Mouse (Mus musculus) spleen, adult 2 months (tissue): ENCODE measurements at regions not wholly inside any gene's neighbourhood (a gene's known extent, or its start where the extent isn't known, plus 50 kb on each side); places are given as distances from the start of the nearest gene placed in this dataset.

Experiments used
- DNase-seq, 2 experiments: peaks; one replicate each; pipeline versions ENCODE4 v3.0.0 to v3.0.0-alpha.2; 2012 to 2021; ENCODE audit warnings: low spot score in 2 of 2, low read depth in 1 of 2
- H3K27ac ChIP-seq: fragments of 200-500 bp; 2 replicates; pipeline ENCODE4 v1.5.1; 2012; ENCODE audit warnings: low read length, inconsistent platforms; ENCODE audit not compliant: insufficient read depth
- H3K27me3 ChIP-seq: fragments of 200-500 bp; 2 replicates; pipeline ENCODE4 v1.6.1; 2012; ENCODE audit warnings: mild to moderate bottlenecking, moderate library complexity, low read length, inconsistent platforms; ENCODE audit not compliant: control insufficient read depth, insufficient read depth
- H3K36me3 ChIP-seq: fragments of 200-500 bp; 2 replicates; pipeline ENCODE4 v1.6.1; 2012; ENCODE audit warnings: mild to moderate bottlenecking, low read length, inconsistent platforms; ENCODE audit not compliant: control insufficient read depth, insufficient read depth
- H3K4me1 ChIP-seq: fragments of 200-500 bp; 2 replicates; pipeline ENCODE4 v1.6.1; 2011; ENCODE audit warnings: inconsistent platforms; ENCODE audit not compliant: control insufficient read depth, insufficient read depth, insufficient read length
- H3K4me3 ChIP-seq: fragments of 200-500 bp; 2 replicates; pipeline ENCODE4 v1.5.1; 2011; ENCODE audit warnings: mild to moderate bottlenecking, inconsistent platforms; ENCODE audit not compliant: insufficient read depth, insufficient read length; ENCODE audit errors: extremely low read depth
- CTCF ChIP-seq: fragments of 200-500 bp; IDR thresholded peaks from 2 replicates; pipeline ENCODE4 v1.5.1; 2011; ENCODE audit warnings: mild to moderate bottlenecking, inconsistent platforms; ENCODE audit not compliant: insufficient read depth, insufficient read length, insufficient replicate concordance; ENCODE audit errors: extremely low read depth
- POLR2A ChIP-seq: fragments of 200-500 bp; IDR thresholded peaks from 2 replicates; pipeline ENCODE4 v1.6.1; 2011; ENCODE audit warnings: low read depth, low read length, inconsistent platforms
- WGBS: fragments of 180-500 bp; shearing (Covaris S2); methylation state at CpG from one replicate; pipeline ENCODE4 v1.1.7; 2018; 5-methylcytosine and 5-hydroxymethylcytosine counted together

DNA sequence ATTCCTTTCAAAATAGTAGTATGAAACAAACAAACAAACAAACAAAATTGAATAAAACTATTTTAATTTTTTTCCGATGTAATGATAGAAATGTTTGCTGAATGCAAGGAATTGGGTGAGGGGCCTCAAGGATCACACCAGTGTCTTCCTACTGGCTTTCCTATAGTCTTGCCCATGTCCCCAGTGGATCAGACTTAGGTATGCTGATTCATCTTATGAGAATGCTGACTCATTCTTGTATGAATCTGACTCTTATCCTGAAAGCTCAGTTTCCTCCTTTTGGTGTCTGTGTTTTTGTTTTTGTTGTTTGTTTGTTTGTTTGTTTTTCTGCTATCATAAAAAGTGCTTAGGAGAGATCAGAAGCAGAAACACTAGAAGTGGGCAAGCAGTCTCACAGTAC lies 491.7 kb upstream of the Marcks start:
- Histone ChIP-seq H3K4me1 (no peaks in the 10 kb centered on the region), H3K27ac (no peak overlapping the region), H3K27me3 (no peaks in the 10 kb centered on the region), H3K4me3 (no peak overlapping the region), H3K36me3 (no peaks in the 10 kb centered on the region)
- TF ChIP-seq POLR2A: no peak
- no peak for TF ChIP-seq CTCF
- 92% methylated on average over 1 of the region's 1 CpGs for WGBS
- no peak for DNase-seq

DNA sequence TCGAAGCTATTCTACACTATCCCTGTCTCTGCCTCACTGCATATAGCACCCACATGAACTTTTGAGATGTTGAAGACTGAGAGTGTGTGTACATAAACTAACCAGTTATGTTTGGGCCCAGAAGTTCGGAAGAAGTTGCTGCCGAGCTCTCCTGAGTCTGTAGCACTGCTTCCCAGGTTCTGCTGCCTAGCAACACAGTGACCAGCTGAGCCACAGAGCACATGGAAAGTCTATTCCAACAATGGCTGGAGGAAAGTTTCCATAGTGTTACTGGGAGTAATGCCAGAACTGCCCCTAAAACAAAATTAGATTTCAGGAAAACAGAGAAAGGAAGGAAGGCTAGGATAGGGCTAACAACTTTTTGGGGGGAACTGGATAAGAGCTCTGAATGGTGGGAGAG lies 489.2 kb upstream of the Marcks start:
- no peaks in the 10 kb centered on the region for H3K36me3 ChIP-seq
- TF ChIP-seq CTCF: no peak
- TF ChIP-seq POLR2A: no peak
- H3K27ac ChIP-seq: no peak overlapping the region
- no peak overlapping the region for H3K4me3 ChIP-seq
- no peaks in the 10 kb centered on the region for H3K4me1 ChIP-seq
- no peak for DNase-seq
- 87% methylated on average over 3 of the region's 3 CpGs for WGBS
- no peaks in the 10 kb centered on the region for H3K27me3 ChIP-seq

DNA sequence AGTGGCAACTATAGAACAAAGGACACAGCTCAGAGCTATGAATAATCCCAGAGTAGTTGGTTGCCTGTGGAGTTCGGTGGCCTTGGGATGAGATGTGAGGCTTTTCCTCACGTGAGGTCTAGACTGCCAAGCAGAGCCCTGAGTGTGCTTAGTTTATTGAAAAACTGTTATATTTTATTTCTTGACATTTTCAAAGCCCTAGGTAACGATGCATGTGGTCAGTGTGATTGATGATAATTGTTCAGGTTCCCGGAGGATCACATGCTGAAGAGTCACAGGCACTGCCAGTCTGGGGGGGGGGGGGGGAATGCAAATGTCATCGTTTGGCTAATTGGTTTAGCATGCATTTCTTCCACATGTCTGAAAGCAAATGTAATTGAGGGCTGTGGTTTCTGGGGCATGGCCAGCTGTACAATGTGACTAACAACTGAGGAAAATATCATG lies 488.1 kb upstream of the Marcks start:
- TF ChIP-seq POLR2A (no peak), CTCF (no peak)
- H3K27me3 ChIP-seq: no peaks in the 10 kb centered on the region
- no peak overlapping the region for H3K27ac ChIP-seq
- WGBS: 81% methylated on average over 5 of the region's 5 CpGs
- H3K36me3 ChIP-seq: no peaks in the 10 kb centered on the region
- no peak for DNase-seq
- H3K4me1 ChIP-seq: no peaks in the 10 kb centered on the region
- no peak overlapping the region for H3K4me3 ChIP-seq

DNA sequence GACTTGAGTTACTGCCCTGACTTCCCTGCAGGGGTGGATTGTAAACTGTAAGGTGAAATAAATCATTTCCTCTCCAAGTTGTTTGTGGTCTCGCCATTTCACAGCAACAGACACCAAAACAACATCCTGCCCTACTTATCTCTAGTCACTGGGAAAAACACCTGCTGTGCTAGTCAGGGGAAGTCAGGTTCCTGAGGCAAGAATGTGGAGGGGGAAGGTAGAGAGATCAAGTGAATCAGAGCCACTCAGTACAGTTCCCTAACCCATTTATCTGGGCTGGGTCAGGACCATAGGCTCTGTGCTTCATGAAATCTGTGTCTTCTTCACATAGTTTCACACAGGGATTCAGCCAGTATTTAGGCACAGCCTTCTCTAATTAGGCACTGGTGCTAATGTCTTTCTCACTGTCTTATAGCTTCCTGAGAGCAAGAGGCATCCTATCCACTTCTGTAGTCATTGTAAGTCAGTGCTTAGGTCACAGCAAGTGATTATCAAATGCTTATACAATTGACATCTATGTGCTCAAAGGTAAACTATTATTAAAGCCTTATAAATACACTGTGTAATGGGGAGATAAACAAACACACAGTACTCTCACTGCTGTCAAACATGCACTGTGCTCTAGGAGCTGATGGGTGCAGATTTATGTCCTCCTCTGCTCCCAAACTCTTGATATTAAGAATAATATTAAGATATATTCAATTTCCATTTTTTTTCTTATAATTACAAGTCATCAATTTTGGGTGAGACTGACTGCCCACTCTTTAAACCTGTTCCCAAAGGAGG lies 487.4 kb upstream of the Marcks start:
- H3K27me3 ChIP-seq: no peaks in the 10 kb centered on the region
- H3K36me3 ChIP-seq: no peaks in the 10 kb centered on the region
- no peak for DNase-seq
- H3K4me3 ChIP-seq: no peak overlapping the region
- H3K4me1 ChIP-seq: no peaks in the 10 kb centered on the region
- 35% methylated on average over 1 of the region's 1 CpGs for WGBS
- no peak overlapping the region for H3K27ac ChIP-seq
- TF ChIP-seq CTCF (no peak), POLR2A (no peak)

DNA sequence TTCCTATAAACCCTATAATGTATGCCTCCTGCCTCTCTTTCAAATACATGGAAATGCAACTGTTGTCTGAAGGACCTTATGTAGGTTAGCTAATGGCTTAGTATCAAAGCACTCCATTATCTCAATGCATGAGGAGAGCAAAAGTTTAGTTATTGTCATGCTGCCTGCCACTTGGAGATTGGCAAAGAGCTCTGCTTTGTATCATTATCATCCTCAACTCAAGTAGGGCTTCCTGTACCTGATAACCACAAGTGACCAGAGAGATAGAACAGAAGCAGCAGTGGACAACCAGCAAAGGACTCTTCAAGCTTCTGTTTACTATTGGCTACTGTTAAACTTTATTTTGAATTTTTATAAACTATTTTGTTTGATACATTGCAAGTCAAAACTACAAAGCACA lies 484.3 kb upstream of the Marcks start:
- H3K27me3 ChIP-seq: no peaks in the 10 kb centered on the region
- H3K4me1 ChIP-seq: no peaks in the 10 kb centered on the region
- DNase-seq: no peak
- no peak for TF ChIP-seq POLR2A
- no peak for TF ChIP-seq CTCF
- H3K36me3 ChIP-seq: no peaks in the 10 kb centered on the region
- H3K4me3 ChIP-seq: no peak overlapping the region
- H3K27ac ChIP-seq: no peak overlapping the region

DNA sequence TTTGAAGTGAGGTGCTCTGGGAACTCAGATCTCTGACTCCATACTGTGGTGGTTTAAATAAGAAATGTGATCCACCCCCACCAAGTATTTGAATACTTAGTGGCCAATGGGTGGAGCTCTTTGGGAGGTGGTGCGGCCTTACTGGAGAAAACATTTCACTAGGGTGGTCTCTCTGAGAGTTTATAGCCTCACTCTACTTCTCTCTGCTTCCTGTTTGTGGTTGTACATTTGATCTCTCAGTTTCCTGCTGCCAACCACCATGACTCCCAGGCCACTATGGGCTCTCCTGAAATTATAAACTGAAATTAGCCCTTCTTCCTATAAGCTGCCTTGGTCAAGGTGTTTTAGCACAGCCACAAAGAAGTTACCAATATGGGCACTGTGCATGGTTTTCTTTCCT lies 479.9 kb upstream of the Marcks start:
- TF ChIP-seq POLR2A (no peak), CTCF (no peak)
- Histone ChIP-seq H3K4me3 (no peak overlapping the region), H3K4me1 (no peaks in the 10 kb centered on the region), H3K27me3 (no peaks in the 10 kb centered on the region), H3K27ac (no peak overlapping the region), H3K36me3 (no peaks in the 10 kb centered on the region)
- no peak for DNase-seq
- WGBS: 28% methylated on average over 1 of the region's 1 CpGs

DNA sequence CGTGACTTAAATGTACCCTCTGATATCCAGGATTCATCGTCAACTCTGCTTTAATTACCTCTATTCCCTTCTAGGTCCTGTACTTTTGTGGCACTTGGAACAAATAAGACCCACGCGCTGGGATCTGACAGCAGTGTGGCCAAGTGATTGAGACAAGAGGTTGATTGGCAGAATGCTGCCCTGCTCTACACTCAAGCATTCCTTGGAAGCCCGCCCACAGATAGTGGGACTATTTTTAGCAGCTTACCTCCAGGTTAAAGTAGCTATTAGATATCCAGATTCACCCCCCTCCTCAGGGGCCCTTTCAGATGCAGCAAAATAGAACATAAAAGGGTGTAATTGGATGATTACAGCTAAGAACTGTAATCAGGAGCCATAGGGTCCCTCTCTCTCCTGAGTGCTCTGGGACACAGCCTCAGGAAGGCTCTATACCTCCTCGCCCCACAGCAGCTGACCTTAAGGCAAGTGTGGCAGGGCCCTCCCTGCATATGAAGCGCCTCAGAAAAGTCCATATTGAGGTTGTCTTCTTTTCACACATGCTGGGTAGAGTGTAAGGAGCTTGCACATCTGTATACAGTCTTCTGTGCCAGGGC lies 479.1 kb upstream of the Marcks start:
- no peak overlapping the region for H3K4me3 ChIP-seq
- TF ChIP-seq POLR2A (no peak), CTCF (no peak)
- no peaks in the 10 kb centered on the region for H3K4me1 ChIP-seq
- H3K27ac ChIP-seq: no peak overlapping the region
- no peaks in the 10 kb centered on the region for H3K36me3 ChIP-seq
- 91% methylated on average over 7 of the region's 7 CpGs for WGBS
- no peak for DNase-seq
- H3K27me3 ChIP-seq: no peaks in the 10 kb centered on the region
